9 mouse cellular contexts compared by ENCODE assay signal in the genomic region with DNA sequence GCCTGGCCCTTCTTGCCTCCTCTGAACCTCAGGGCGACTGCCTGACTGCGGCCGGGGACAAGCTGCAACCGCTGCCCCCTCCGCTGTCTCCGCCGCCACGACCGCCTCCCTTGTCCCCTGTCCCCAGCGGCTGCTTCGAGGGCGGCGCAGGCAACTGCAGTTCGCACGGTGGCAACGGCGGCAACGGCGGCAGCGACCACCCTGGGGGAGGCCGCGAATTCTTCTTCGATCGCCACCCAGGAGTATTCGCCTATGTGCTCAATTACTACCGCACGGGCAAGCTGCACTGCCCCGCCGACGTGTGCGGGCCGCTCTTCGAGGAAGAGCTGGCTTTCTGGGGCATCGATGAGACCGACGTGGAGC. TPM values are rescaled to one million over a fixed set of nuclear protein-coding genes. Genes with fewer than 3 reads are reported as not detected.
DNase-seq lines count a peak whose midpoint lies in the region; ATAC-seq lines count a peak whose summit lies in the region.
"Had no signal": no experiment of that assay in that cellular context is flagged by ENCODE, and none has a peak within 500 bp of the region (broad histone marks: within the 10 kb centered on the region; RNA-seq: fewer than 3 reads in every experiment).

No protein-coding gene starts in this region.

- H3K4me3 ChIP-seq in heart, embryonic 11.5 days (ENCODE audit: low read depth, low read length): peak overlapping the region; percentile 53
- peak overlapping the region; percentile 57 for H3K4me3 ChIP-seq in forebrain, embryonic 13.5 days
- peak overlapping the region; percentile 53 for H3K4me3 ChIP-seq in neural tube, embryonic 11.5 days (ENCODE audit: low read depth, low read length)

- H3K4me1 ChIP-seq in heart, embryonic 11.5 days (ENCODE audit: control insufficient read depth, insufficient read depth, low read length): peaks cover 4% of the 10 kb centered on the region; the same call in 1 of the 2 replicates
- H3K4me1 ChIP-seq in forebrain, embryonic 13.5 days: peaks cover 19% of the 10 kb centered on the region
- 0 out of 2 replicates have a peak, but pooled peaks cover 2% of the 10 kb centered on the region for H3K4me1 ChIP-seq in neural tube, embryonic 11.5 days (ENCODE audit: control insufficient read depth, insufficient read depth, low read length)

- H3K9ac ChIP-seq in heart, embryonic 11.5 days (ENCODE audit: low read depth, low read length): peak overlapping the region; percentile 49; the same call in 1 of the 2 replicates
- H3K9ac ChIP-seq in forebrain, embryonic 13.5 days: peak overlapping the region; percentile 74
- H3K9ac ChIP-seq in neural tube, embryonic 11.5 days (ENCODE audit: low read length): peak overlapping the region; percentile 44; the same call in 1 of the 2 replicates

- no peak overlapping the region for H3K27ac ChIP-seq in heart, embryonic 11.5 days (ENCODE audit: low read depth, low read length)
- H3K27ac ChIP-seq in forebrain, embryonic 13.5 days: no peak overlapping the region
- H3K27ac ChIP-seq in neural tube, embryonic 11.5 days (ENCODE audit: low read depth, low read length): no peak overlapping the region

- no peak for ATAC-seq in heart, embryonic 11.5 days (replicated peaks; ENCODE audit: insufficient number of reproducible peaks, low FRiP score, low TSS enrichment)
- peak; percentile 63 for ATAC-seq in forebrain, embryonic 13.5 days
- ATAC-seq in neural tube, embryonic 11.5 days (ENCODE audit: insufficient read depth, low FRiP score, low TSS enrichment): peak; percentile 32

- intact Hi-C loops in heart, postnatal 10 days (cut with DNase I): no loop called here

- under 1% methylated on average over 36 of the region's 36 CpGs for WGBS in heart, embryonic 11.5 days (ENCODE audit: insufficient replicate concordance)
- under 1% methylated on average over 36 of the region's 36 CpGs for WGBS in forebrain, embryonic 13.5 days
- under 1% methylated on average over 36 of the region's 36 CpGs for WGBS in neural tube, embryonic 11.5 days

- DNase-seq in heart, postnatal 10 days: no peak
- peak; percentile 38 for DNase-seq in Muller cell, postnatal 12 days (ENCODE audit: inconsistent ontology term)
- peak; percentile 15 for DNase-seq in kidney, postnatal 10 days
- DNase-seq in neural tube, embryonic 11.5 days (ENCODE audit: low spot score): peak; percentile 60
- DNase-seq in gastrocnemius, postnatal 25 days: no peak
- DNase-seq in thymus, adult 18-20 months: no peak

- no peaks in the 10 kb centered on the region for H3K9me3 ChIP-seq in heart, embryonic 11.5 days (replicated peaks; ENCODE audit: control insufficient read depth, low read length)
- no peaks in the 10 kb centered on the region for H3K9me3 ChIP-seq in forebrain, embryonic 13.5 days (replicated peaks)
- no peaks in the 10 kb centered on the region for H3K9me3 ChIP-seq in neural tube, embryonic 11.5 days (ENCODE audit: control insufficient read depth, low read length)

- H3K27me3 ChIP-seq in heart, embryonic 11.5 days (ENCODE audit: control insufficient read depth, insufficient read depth, low read length): peaks cover 34% of the 10 kb centered on the region
- peaks cover 42% of the 10 kb centered on the region for H3K27me3 ChIP-seq in forebrain, embryonic 13.5 days
- peaks cover 31% of the 10 kb centered on the region for H3K27me3 ChIP-seq in neural tube, embryonic 11.5 days (ENCODE audit: control insufficient read depth, insufficient read depth, low read length)

- H3K4me2 ChIP-seq in heart, embryonic 11.5 days: peak overlapping the region; percentile 98
- H3K4me2 ChIP-seq in forebrain, embryonic 13.5 days: peak overlapping the region; percentile 96
- H3K4me2 ChIP-seq in neural tube, embryonic 11.5 days (ENCODE audit: low read depth): peak overlapping the region; percentile 94

- H3K36me3 ChIP-seq in heart, embryonic 11.5 days (ENCODE audit: control insufficient read depth, insufficient read depth, low read length): no peaks in the 10 kb centered on the region
- H3K36me3 ChIP-seq in forebrain, embryonic 13.5 days (ENCODE audit: poor library complexity, severe bottlenecking): no peaks in the 10 kb centered on the region
- H3K36me3 ChIP-seq in neural tube, embryonic 11.5 days (ENCODE audit: control insufficient read depth, insufficient read depth, low read length): no peaks in the 10 kb centered on the region

RNA-seq across cellular contexts. Expression of gene Kcnc2, which starts 0.9 kb away (rescaled TPM):
- polyA plus RNA-seq in heart, embryonic 11.5 days (2014; fragmentation: Nextera tagmentation; extraction: Ambion mirVana): 0.96 and 1.2 TPM in 2 replicates
- under 1 TPM; 0.45 to 0.65 TPM for total RNA-seq in heart, postnatal 10 days (2021)
- 1.9 and 2.3 TPM in 2 replicates for polyA plus RNA-seq in forebrain, embryonic 13.5 days (2015; fragmentation: Nextera tagmentation; extraction: Ambion mirVana)
- 0.52 and 0.81 TPM in 2 replicates for polyA plus RNA-seq in neural tube, embryonic 11.5 days (2014; fragmentation: Nextera tagmentation; extraction: Ambion mirVana)
- under 1 TPM in 1 of 2 experiments, not detected in 1; 0.24 TPM for total RNA-seq in gastrocnemius, postnatal 25 days (2021)
- total RNA-seq: MEL had no signal

Comparison
In these comparisons a context has a peak if more than half of its experiments do, and no peak if none do; other contexts are left out.
1. DNase-seq: peak in Muller cell, postnatal 12 days (single experiment), kidney, postnatal 10 days (single experiment) and neural tube, embryonic 11.5 days (single experiment); none in heart, postnatal 10 days (0 of 2), gastrocnemius, postnatal 25 days (single experiment) and thymus, adult 18-20 months (0 of 2).
2. Peak in every context shown above with its lines, with median percentiles within 50 percentile points of each other: H3K4me2 ChIP-seq, H3K4me3 ChIP-seq and H3K9ac ChIP-seq.